Mouse (Mus musculus) heart, embryonic 15.5 days (tissue): ENCODE measurements around the gene Ttc23. TPM values are rescaled to one million over a fixed set of nuclear protein-coding genes. Genes with fewer than 3 reads are reported as not detected.

Experiments used
- ATAC-seq: fragments of 200-750 bp; cut with Nextera tagmentation; replicated peaks from 2 replicates; pipeline ENCODE4 v1.8.0; 2017; ENCODE audit warnings: low read depth, moderate TSS enrichment; ENCODE audit not compliant: insufficient number of reproducible peaks, insufficient read depth, low FRiP score
- H3K27ac ChIP-seq: fragments of 300-500 bp; sonication (generic); 2 replicates; pipeline ENCODE4 v1.5.1; 2015; ENCODE audit warnings: mild to moderate bottlenecking, inconsistent platforms
- H3K27me3 ChIP-seq: fragments of 300-500 bp; sonication (generic); 2 replicates; pipeline ENCODE4 v1.6.1; 2015; ENCODE audit warnings: inconsistent platforms
- H3K36me3 ChIP-seq: fragments of 300-500 bp; sonication (generic); 2 replicates; pipeline ENCODE4 v1.6.1; 2015; ENCODE audit warnings: mild to moderate bottlenecking, inconsistent platforms
- H3K4me1 ChIP-seq: fragments of 300-500 bp; sonication (generic); replicated peaks from 2 replicates; pipeline ENCODE4 v1.6.1; 2015; ENCODE audit warnings: inconsistent platforms
- H3K4me2 ChIP-seq: fragments of 300-500 bp; sonication (generic); 2 replicates; pipeline ENCODE4 v1.6.1; 2015; ENCODE audit warnings: inconsistent platforms, mild to moderate bottlenecking, moderate library complexity
- H3K4me3 ChIP-seq: fragments of 300-500 bp; sonication (generic); 2 replicates; pipeline ENCODE4 v1.5.1; 2015; ENCODE audit warnings: mild to moderate bottlenecking, inconsistent platforms
- H3K9ac ChIP-seq: fragments of 300-500 bp; sonication (generic); 2 replicates; pipeline ENCODE4 v1.6.1; 2015; ENCODE audit warnings: mild to moderate bottlenecking, inconsistent platforms
- H3K9me3 ChIP-seq: fragments of 300-500 bp; sonication (generic); replicated peaks from 2 replicates; pipeline ENCODE4 v1.6.1; 2016; ENCODE audit warnings: inconsistent platforms
- WGBS: fragments of 180-500 bp; shearing (Covaris S2); methylation state at CpG from one replicate; pipeline ENCODE4 v1.1.7; 2015; ENCODE audit warnings: mixed read lengths; 5-methylcytosine and 5-hydroxymethylcytosine counted together
- polyA plus RNA-seq: library from polyadenylated mRNA; unstranded; fragments of >200 nt; fragmentation: Nextera tagmentation; extraction: Ambion mirVana; gene quantifications from 2 replicates; pipeline ENCODE4 v1.2.1, GENCODE M21; 2015

Gene Ttc23
- polyA plus RNA-seq, 1 experiment from 2014 or later, result 15.7 TPM

- no peaks in the 10 kb centered on the region for H3K9me3 ChIP-seq
- no peak overlapping the region for H3K4me3 ChIP-seq
- no peak for ATAC-seq
- H3K9ac ChIP-seq, result no peak overlapping the region
- H3K4me1 ChIP-seq, result peaks cover 12% of the 10 kb centered on the region
- WGBS, result 83% methylated on average over 28 of the region's 28 CpGs
- no peak overlapping the region for H3K27ac ChIP-seq
- no peak overlapping the region for H3K4me2 ChIP-seq
- no peaks in the 10 kb centered on the region for H3K27me3 ChIP-seq
- no peaks in the 10 kb centered on the region for H3K36me3 ChIP-seq
Observed at GRCm38 (mm10) chr7:67697892-67698630, 50.9 kb downstream of the Ttc23 start.

DNA sequence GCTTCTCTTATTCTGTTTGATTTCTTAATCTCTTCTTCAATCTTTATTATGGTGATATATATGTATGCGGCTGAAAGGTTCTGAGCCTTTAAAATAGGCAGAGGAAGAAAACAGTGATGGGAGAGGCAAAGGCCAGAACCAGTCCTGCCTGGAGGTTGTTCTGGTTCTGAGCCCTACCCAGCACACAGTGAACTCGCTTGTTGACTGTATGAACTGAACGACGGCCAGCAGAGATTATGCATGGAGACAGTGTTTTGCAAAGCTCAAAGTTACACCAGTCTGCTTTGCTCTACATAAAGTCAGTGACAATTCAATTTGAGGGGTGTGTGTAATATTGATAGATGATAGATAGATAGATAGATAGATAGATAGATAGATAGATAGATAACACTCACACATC is 52.1 kb downstream of the Ttc23 start:
- no peak for ATAC-seq
- no peak overlapping the region for H3K4me2 ChIP-seq
- H3K4me1 ChIP-seq, result peaks cover 12% of the 10 kb centered on the region
- H3K9me3 ChIP-seq, result no peaks in the 10 kb centered on the region
- H3K36me3 ChIP-seq, result no peaks in the 10 kb centered on the region
- H3K27me3 ChIP-seq, result no peaks in the 10 kb centered on the region
- WGBS, result 81% methylated on average over 4 of the region's 4 CpGs
- H3K27ac ChIP-seq, result no peak overlapping the region
- no peak overlapping the region for H3K4me3 ChIP-seq
- H3K9ac ChIP-seq, result no peak overlapping the region

DNA sequence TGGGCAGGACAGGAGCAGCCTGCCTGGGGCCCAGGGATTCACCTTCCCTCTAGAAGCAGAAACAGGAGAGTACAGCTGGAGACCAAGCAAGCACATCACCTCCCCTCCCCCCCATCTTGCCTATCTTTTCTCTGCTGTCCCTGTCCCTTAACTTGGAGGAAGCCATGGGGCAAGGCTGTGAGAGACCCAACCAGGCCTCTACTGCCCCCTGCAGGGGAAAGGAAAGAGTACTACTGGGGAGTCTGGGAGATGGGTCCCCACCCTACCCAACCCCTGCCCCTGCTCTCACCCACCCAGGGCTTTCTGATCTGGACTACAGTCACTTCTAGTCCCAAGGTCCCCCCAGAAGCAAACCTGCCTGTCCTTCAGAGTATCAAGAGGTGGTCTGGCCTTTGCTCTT is 53.6 kb downstream of the Ttc23 start:
- Histone ChIP-seq H3K9ac (no peak overlapping the region), H3K27ac (peak overlapping the region; percentile 63), H3K4me1 (peaks cover 12% of the 10 kb centered on the region), H3K27me3 (no peaks in the 10 kb centered on the region), H3K36me3 (no peaks in the 10 kb centered on the region), H3K4me2 (no peak overlapping the region), H3K9me3 (no peaks in the 10 kb centered on the region), H3K4me3 (no peak overlapping the region)
- 0 out of 2 replicates have a peak, but pooled peaks have one; percentile 30 for ATAC-seq

- no peak; the same call in 1 of the 2 replicates for ATAC-seq
- Histone ChIP-seq H3K27me3 (no peaks in the 10 kb centered on the region), H3K9me3 (no peaks in the 10 kb centered on the region), H3K4me1 (peaks cover 12% of the 10 kb centered on the region), H3K27ac (peak overlapping the region; percentile 63), H3K4me3 (no peak overlapping the region), H3K9ac (no peak overlapping the region), H3K4me2 (no peak overlapping the region), H3K36me3 (no peaks in the 10 kb centered on the region)
- WGBS, result 46% methylated on average over 17 of the region's 17 CpGs
Observed at GRCm38 (mm10) chr7:67701252-67701914, 54.2 kb downstream of the Ttc23 start.

DNA sequence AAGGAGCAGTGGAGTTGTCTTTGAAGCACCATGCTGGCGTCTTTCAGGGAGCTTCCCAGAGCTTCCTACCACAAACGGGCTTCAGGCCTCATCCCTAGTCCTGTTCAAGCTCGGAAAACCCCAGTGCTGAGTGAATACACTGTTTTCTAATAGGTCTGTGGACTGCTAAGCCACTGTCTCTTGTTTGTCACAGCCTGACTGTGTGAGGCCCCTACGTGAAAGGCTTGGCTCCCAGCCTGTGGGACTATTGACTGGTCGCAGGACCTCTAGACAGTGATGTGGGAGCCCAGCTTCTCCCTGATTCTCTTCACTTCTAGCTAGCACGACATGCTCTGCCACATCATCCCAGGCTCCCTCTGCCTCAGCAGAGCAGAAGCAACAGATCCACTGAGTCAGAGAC is 61.0 kb downstream of the Ttc23 start:
- 72% methylated on average over 6 of the region's 6 CpGs for WGBS
- Histone ChIP-seq H3K4me2 (no peak overlapping the region), H3K9me3 (no peaks in the 10 kb centered on the region), H3K27me3 (no peaks in the 10 kb centered on the region), H3K36me3 (peaks cover 22% of the 10 kb centered on the region), H3K27ac (no peak overlapping the region), H3K4me3 (no peak overlapping the region), H3K4me1 (peaks cover 10% of the 10 kb centered on the region), H3K9ac (no peak overlapping the region)
- ATAC-seq, result no peak

- no peaks in the 10 kb centered on the region for H3K9me3 ChIP-seq
- WGBS, result 51% methylated on average over 7 of the region's 7 CpGs
- H3K4me2 ChIP-seq, result no peak overlapping the region
- no peak overlapping the region for H3K9ac ChIP-seq
- peaks cover 25% of the 10 kb centered on the region for H3K4me1 ChIP-seq
- ATAC-seq, result no peak
- peaks cover 24% of the 10 kb centered on the region for H3K36me3 ChIP-seq
- 0 out of 2 replicates have a peak overlapping the region, but pooled peaks have one; percentile 18 for H3K27ac ChIP-seq
- H3K4me3 ChIP-seq, result no peak overlapping the region
- no peaks in the 10 kb centered on the region for H3K27me3 ChIP-seq
Observed at GRCm38 (mm10) chr7:67710216-67710615, 63.0 kb downstream of the Ttc23 start.

GRCm38 (mm10) chr7:67713820-67714510 is 66.8 kb downstream of the Ttc23 start:
- H3K27me3 ChIP-seq, result no peaks in the 10 kb centered on the region
- H3K27ac ChIP-seq, result peak overlapping the region; percentile 52
- no peaks in the 10 kb centered on the region for H3K9me3 ChIP-seq
- WGBS, result 40% methylated on average over 19 of the region's 19 CpGs
- no peak; the same call in 1 of the 2 replicates for ATAC-seq
- no peak overlapping the region for H3K4me3 ChIP-seq
- H3K36me3 ChIP-seq, result peaks cover 28% of the 10 kb centered on the region
- H3K4me2 ChIP-seq, result peak overlapping the region; percentile 4; the same call in 1 of the 2 replicates
- no peak overlapping the region for H3K9ac ChIP-seq
- H3K4me1 ChIP-seq, result peaks cover 51% of the 10 kb centered on the region

DNA sequence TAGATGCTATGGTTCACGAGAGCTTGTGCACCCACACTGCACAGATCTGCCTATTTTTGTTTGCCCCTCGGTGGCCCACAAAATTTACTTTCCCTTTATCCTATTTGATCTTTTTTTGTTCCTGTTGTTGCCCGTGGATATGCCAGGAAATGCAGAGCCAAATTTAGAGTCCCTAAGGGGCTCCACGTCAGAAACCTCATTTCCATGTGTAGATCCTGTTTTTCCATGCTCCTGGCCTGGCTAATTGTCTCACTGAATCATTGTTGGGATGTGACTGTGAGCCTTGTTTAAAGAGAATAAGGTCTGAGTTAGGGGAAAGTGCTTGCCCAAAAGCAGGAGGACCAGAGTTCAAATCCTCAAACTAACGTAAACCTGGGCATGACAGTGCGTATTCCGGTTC is 68.0 kb downstream of the Ttc23 start:
- Histone ChIP-seq H3K4me1 (peaks cover 54% of the 10 kb centered on the region), H3K36me3 (peaks cover 28% of the 10 kb centered on the region), H3K27me3 (no peaks in the 10 kb centered on the region), H3K27ac (peak overlapping the region; percentile 52; the same call in 1 of the 2 replicates), H3K9ac (no peak overlapping the region), H3K9me3 (no peaks in the 10 kb centered on the region), H3K4me3 (no peak overlapping the region), H3K4me2 (no peak overlapping the region)
- 65% methylated on average over 7 of the region's 7 CpGs for WGBS
- ATAC-seq, result no peak

DNA sequence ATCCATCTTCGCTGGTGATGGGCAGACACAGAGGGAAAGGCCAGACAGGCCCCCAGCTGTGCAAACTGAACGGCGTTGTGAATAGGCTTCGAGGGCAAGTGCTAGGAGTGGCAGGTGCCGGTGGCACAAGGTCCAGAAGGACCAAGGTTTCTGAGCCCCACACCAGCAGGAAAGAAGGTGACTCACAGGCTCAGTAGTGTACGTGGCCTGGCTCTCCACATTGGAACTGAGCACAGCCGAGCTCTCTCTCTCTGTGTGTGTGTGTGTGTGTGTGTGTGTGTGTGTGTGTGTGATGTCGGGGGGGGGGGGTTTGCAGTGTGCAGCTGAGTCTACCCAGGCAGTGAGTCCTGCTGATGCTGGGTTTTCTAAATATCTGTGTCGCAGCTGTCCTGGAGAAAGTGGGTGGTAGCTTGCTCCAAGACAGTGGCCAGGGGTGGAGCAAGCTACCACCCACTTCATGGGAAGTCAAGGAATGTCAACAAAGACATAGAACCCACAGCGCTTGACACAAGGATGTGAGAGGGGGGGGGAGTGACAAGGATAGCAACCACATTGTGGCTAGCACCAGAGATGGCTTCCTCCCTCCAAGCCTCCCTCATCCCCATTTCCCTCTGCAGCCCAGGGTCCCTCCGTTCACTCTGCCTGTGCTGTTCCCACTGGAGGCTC is 69.1 kb downstream of the Ttc23 start:
- 77% methylated on average over 11 of the region's 11 CpGs for WGBS
- H3K27me3 ChIP-seq, result no peaks in the 10 kb centered on the region
- H3K4me3 ChIP-seq, result no peak overlapping the region
- peaks cover 51% of the 10 kb centered on the region for H3K4me1 ChIP-seq
- H3K27ac ChIP-seq, result no peak overlapping the region
- ATAC-seq, result no peak
- no peak overlapping the region for H3K9ac ChIP-seq
- H3K9me3 ChIP-seq, result no peaks in the 10 kb centered on the region
- peaks cover 22% of the 10 kb centered on the region for H3K36me3 ChIP-seq
- H3K4me2 ChIP-seq, result no peak overlapping the region

GRCm38 (mm10) chr7:67716925-67717324 is 69.7 kb downstream of the Ttc23 start:
- Histone ChIP-seq H3K27ac (no peak overlapping the region), H3K4me2 (no peak overlapping the region), H3K9ac (no peak overlapping the region), H3K9me3 (no peaks in the 10 kb centered on the region), H3K27me3 (no peaks in the 10 kb centered on the region), H3K4me1 (peaks cover 51% of the 10 kb centered on the region), H3K4me3 (no peak overlapping the region), H3K36me3 (peaks cover 16% of the 10 kb centered on the region)
- ATAC-seq, result no peak
- 73% methylated on average over 10 of the region's 10 CpGs for WGBS

- Histone ChIP-seq H3K4me2 (no peak overlapping the region), H3K27me3 (no peaks in the 10 kb centered on the region), H3K4me1 (peaks cover 54% of the 10 kb centered on the region), H3K36me3 (peaks cover 12% of the 10 kb centered on the region), H3K4me3 (no peak overlapping the region), H3K9ac (no peak overlapping the region), H3K27ac (no peak overlapping the region), H3K9me3 (no peaks in the 10 kb centered on the region)
- ATAC-seq, result no peak
- 71% methylated on average over 3 of the region's 3 CpGs for WGBS
Observed at GRCm38 (mm10) chr7:67717520-67717919, 70.3 kb downstream of the Ttc23 start.
